Mouse (Mus musculus) MN1 (cell line): ENCODE data around the gene Gm42906.

Experiments
- DNase-seq: peaks from one replicate; pipeline ENCODE4 v3.0.0-alpha.2; 2016; ENCODE audit warnings: low spot score

Gene Gm42906

DNA sequence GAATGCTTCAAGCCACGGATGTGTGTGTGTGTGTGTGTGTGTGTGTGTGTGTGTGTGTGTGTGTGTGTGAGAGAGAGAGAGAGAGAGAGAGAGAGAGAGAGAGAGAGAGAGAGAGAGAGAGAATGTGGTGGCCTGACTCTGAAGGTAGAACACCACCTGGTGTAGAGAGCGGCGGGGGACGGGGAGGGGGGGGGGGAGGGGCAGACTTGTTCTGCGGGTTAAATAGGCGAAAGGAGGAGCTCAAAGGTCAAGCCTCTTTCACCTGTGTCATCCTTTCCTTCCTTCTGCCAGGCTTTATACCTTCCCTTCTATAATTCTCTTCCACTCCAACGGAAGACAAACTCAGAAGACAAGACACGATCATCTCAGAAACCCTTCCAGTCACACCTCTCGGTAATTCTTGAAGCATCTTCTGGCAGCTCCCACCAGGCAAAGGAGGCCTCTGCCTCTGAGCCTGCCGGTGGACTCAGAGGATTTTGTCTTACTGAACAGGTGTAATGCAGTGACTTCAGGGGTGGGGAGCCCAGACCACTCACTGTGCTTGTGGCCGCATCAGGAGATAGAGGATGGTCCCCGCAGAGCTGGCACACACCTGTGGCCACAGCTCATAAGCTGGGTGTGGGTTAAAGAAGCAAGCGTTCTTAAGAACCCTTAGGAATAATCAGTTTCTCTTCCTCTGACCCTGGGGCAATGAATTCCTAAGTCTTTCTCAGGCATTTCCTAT lies 195.2 kb downstream of the Gm42906 start:
- no peak for DNase-seq

DNA sequence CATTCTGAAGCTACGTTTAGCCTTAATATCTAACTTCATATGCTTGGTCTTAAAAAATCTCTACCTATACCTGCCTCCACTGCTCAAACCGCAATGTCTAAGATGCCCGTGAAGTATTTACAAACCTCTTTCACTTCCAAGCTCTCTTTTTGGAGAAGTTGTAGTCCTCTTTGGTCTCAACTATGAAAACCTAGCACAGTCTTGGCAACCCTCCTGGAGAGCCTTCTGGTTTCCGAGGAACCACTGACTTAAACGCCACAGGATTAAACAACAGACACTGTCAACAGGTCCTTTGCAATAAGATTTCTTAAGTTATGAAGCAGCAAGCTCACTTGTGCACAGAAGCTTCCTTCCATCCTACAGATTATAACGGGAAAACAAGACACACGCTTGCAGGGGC lies 196.1 kb downstream of the Gm42906 start:
- DNase-seq, result no peak

- DNase-seq, result no peak
Observed at GRCm38 (mm10) chr5:151231411-151231810, 196.6 kb downstream of the Gm42906 start.

GRCm38 (mm10) chr5:151230427-151230826 lies 197.5 kb downstream of the Gm42906 start:
- no peak for DNase-seq

- DNase-seq, result peak; percentile 23
Observed at GRCm38 (mm10) chr5:151228367-151229005, 199.5 kb downstream of the Gm42906 start.

GRCm38 (mm10) chr5:151223696-151224366 lies 204.1 kb downstream of the Gm42906 start:
- no peak for DNase-seq

DNA sequence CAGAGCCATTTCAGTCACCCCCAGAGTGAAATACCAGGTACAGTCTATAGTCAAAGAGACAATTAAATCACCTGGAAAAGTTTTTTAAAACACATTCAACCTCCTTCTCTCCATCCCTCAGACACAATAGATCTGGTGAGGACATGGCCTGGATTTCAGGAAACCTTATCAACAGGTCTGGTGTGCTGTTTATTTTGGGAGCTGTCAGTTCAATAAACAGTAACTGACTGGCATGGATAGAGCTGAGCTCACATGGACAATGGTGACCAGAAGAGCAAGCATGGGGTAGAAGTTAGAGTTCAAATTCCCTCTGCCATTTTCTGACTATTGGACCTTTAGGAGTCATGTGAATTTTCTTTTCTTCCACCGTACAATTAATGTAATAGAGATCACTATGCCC lies 205.2 kb downstream of the Gm42906 start:
- DNase-seq, result no peak

GRCm38 (mm10) chr5:151218689-151219115 lies 209.3 kb downstream of the Gm42906 start:
- DNase-seq, result no peak

- DNase-seq, result no peak
Observed at GRCm38 (mm10) chr5:151213097-151213496, 214.9 kb downstream of the Gm42906 start.

GRCm38 (mm10) chr5:151210869-151211268 lies 217.1 kb downstream of the Gm42906 start:
- no peak for DNase-seq

DNA sequence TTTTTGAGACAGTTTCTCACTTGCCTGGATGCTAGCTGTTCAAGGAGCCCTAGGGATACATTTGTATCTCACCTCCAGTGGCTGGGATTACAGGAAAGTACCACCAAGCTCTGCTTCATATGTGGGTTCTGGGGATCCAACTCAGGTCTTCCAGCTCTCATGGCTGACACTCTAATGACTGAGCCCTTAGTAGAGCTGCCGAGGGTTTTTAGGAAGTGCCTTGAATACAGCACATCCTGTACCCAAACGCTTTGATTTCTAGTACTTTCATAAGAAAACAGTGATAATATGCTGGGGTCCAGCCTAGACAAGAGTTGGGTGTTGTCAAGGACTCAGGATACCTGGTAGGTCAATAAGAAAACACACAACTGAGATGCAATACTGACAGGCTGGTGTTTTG lies 217.9 kb downstream of the Gm42906 start:
- DNase-seq, result no peak

DNA sequence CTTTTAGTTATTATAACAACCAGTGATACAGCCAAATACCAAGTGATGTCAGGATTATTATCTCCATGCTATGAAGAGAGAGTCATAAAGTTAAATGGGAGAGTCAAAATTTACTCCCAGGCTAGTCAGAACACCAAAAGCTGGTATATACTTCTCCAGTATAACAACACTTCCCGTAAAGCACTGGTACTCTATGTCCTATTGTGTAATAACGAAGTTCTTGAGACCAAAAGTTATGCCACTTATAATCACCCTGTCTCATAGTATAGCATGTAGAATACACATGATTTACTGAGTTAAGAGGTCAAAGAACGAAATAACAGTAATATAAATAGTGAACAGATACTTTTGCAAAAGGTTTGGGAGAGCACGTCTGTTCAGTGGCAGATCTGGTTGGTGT lies 222.9 kb downstream of the Gm42906 start:
- DNase-seq, result no peak

DNA sequence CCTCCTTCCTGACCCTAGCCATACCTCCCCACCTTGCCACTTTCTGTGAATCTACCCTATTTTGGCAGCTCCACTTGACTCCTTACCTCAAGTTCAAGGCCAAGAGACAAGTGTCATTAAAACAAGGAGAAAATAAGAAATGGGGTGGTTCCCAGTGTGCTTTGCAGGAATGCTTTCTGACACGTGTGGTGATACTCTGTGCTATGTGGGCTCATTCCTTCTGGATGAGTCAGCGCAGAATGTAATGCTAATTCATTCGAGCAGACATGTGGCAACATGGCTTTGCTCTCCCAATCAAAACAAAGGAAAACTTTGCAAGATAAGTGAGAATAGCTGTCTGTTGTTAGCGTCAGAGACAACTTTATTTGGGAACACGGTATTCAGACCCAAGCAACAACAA lies 225.0 kb downstream of the Gm42906 start:
- no peak for DNase-seq

GRCm38 (mm10) chr5:151201220-151201619 lies 226.7 kb downstream of the Gm42906 start:
- DNase-seq, result no peak

- no peak for DNase-seq
Observed at GRCm38 (mm10) chr5:151199235-151199634, 228.7 kb downstream of the Gm42906 start.

- DNase-seq, result peak; percentile 81
Observed at GRCm38 (mm10) chr5:151196603-151197272, 231.2 kb downstream of the Gm42906 start.

DNA sequence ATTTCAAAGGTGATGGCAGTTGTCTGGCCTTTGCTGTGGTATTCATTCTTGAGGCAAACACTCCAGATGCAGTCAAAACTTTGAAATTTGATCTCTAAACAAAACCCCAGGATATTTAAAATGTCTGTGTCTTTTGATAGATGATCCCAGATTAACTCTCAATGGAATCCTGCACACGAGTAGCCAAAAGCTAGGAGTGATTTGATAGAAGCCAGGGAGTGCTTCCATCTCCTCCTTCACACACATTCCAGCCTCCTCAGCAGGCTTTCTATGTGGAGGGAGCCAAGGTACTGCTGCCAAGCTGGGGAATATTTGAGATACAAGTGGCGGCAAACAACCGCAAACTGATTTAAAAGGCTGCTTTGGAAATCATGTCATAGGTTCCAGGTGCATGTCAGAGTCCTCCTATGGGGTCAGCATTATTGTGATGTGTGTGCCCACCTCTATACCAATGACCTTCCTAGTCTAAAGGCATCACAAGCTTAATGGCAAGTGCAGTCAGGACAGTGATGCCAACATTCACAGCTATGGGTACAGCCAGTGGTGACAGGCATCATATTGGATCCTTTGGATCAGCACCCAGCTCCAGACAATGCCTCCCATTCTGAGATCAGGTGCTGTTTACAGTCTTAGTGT lies 234.0 kb downstream of the Gm42906 start:
- DNase-seq, result no peak

DNA sequence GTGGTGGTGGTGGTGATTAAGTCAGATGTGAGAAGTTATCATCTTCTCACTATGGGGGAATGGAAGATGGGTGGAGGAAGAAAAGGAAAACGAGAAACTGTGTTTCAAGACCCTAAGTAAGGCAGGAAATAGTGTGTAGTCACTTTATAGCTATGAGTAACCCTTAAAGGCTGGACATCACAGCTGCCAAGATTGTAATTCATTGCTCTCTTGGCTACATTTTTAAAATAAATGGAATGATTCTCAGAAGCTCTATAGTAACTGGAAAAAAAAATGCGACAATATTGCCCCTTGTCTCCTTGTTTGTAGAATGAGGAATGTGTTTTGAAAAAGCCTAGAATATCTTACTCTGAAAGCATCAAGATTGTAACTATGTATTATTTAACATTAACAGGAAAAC lies 235.7 kb downstream of the Gm42906 start:
- no peak for DNase-seq

DNA sequence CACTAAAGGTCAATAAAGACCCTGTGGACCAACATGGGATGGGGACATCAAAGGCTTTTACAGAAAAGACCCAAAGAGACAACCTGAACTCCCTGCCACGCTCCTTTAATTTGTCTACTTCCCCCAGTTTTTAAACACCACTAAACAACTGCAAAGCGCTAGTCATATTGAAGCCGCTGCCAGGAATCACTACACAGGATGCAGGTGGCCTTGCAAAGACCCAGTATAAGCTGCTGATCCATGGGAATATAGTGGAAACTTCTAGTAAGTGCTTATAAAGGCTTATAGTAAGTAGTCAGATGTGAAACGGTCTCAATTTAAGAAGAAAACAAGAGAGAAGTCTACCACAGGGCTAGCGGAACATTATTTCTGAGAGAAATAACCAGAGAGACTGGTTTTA lies 237.2 kb downstream of the Gm42906 start:
- no peak for DNase-seq

GRCm38 (mm10) chr5:151189789-151190378 lies 238.1 kb downstream of the Gm42906 start:
- DNase-seq, result peak; percentile 89

DNA sequence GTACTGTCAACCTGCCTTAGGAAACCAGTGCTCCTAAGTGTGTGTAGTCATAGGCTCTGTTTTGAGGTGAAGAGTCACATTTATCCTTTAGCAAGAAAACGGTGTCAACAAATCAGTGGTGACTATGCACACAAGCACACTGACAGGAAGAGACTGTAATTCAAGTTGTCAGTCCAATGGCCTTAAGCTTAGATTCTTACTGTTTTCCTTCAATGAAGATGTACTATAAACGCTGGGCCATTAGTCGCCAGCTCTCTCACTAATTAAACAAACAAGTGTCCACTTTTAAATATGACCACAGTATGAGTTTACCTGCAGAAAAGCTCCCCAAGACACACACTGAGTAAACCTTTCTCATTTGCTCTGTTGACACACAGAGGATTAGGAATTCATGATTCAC lies 238.6 kb downstream of the Gm42906 start:
- peak; percentile 28 for DNase-seq

DNA sequence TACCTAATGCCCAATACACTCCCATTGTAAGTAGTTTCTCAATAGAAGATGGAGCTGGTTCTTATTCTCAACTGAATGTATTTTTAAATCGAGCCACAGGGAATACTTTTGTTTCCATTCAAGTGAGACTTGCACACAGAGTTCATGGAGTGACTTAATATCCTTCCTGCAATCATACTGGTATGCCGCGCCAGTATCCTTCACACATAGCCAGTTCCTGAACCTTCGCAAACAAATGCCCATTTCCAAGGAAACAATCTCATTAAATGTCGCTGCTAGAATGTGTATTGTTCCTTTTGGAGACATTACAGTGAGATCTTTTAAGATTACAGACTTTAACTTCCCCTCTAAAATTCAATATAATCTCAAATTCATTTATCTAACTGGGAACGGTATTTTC lies 239.3 kb downstream of the Gm42906 start:
- no peak for DNase-seq
